ENCODE assay signal across 8 mouse cellular contexts in genomic region chr16:10834911-10835587, GRCm38 (mm10). TPM values are rescaled to one million over a fixed set of nuclear protein-coding genes. Genes with fewer than 3 reads are reported as not detected.
DNase-seq lines count a peak whose midpoint lies in the region; ATAC-seq and TF ChIP-seq lines count a peak whose summit lies in the region.

Gene Rmi2, plus strand, starts transcription at chr16:10835059.

- intact Hi-C loops in heart, postnatal 36 days (cut with DNase I), result no loop called here

- no peak for TF ChIP-seq CTCF in G1E (IDR thresholded peaks at IDR 0.05; ENCODE audit: low read depth, low read length)
- no peak for TF ChIP-seq CTCF in layer of hippocampus, adult 2 months (conservative IDR thresholded peaks at IDR 0.05)
- TF ChIP-seq CTCF in lung, adult 2 months (IDR thresholded peaks at IDR 0.05; ENCODE audit: insufficient read depth, low read length), result no peak

- peak; percentile 100 for DNase-seq in G1E (ENCODE audit: low spot score)
- DNase-seq in cerebellum, adult 11-12 months, result peak; percentile 85
- DNase-seq in heart, postnatal 36 days, result peak; percentile 86 to 87
- peak; percentile 75 to 83 for DNase-seq in layer of hippocampus, adult 2 months (ENCODE audit: low spot score in 2 of 2)
- DNase-seq in lung, adult 2 months, result peak; percentile 85
- peak; percentile 88 for DNase-seq in testis, postnatal 10 days (ENCODE audit: low spot score)

- no peak for TF ChIP-seq POLR2A in lung, adult 2 months (IDR thresholded peaks at IDR 0.05; ENCODE audit: borderline replicate concordance, extremely low read depth, low read depth, low read length)

- H3K27me3 ChIP-seq in G1E (ENCODE audit: insufficient read depth, low read length), result no peaks in the 10 kb centered on the region
- no peaks in the 10 kb centered on the region for H3K27me3 ChIP-seq in forebrain, embryonic 16.5 days (replicated peaks; ENCODE audit: control insufficient read depth, insufficient read depth, low read length)
- no peaks in the 10 kb centered on the region for H3K27me3 ChIP-seq in neural tube, embryonic 15.5 days (replicated peaks)

- under 1% methylated on average over 65 of the region's 69 CpGs for WGBS in forebrain, embryonic 16.5 days
- 1% methylated on average over 69 of the region's 69 CpGs for whole genome bisulfite sequencing in lung, adult 2 months
- under 1% methylated on average over 64 of the region's 69 CpGs for WGBS in neural tube, embryonic 15.5 days

- peaks cover 32% of the 10 kb centered on the region for H3K36me3 ChIP-seq in G1E (replicated peaks)
- H3K36me3 ChIP-seq in forebrain, embryonic 16.5 days (ENCODE audit: control insufficient read depth, insufficient read depth), result no peaks in the 10 kb centered on the region
- H3K36me3 ChIP-seq in neural tube, embryonic 15.5 days, result no peaks in the 10 kb centered on the region

- H3K27ac ChIP-seq in forebrain, embryonic 16.5 days (ENCODE audit: low read length), result no peak within 1 kb of the TSS
- H3K27ac ChIP-seq in layer of hippocampus, adult 2 months, result no peak within 1 kb of the TSS
- no peak within 1 kb of the TSS for H3K27ac ChIP-seq in neural tube, embryonic 15.5 days (replicated peaks)

- H3K4me1 ChIP-seq in G1E (ENCODE audit: insufficient read depth, low read depth, low read length), result peaks cover 50% of the 10 kb centered on the region
- H3K4me1 ChIP-seq in forebrain, embryonic 16.5 days (replicated peaks; ENCODE audit: control insufficient read depth, insufficient read depth, low read length), result peaks cover 7% of the 10 kb centered on the region
- peaks cover 10% of the 10 kb centered on the region for H3K4me1 ChIP-seq in lung, adult 2 months (ENCODE audit: control insufficient read depth, insufficient read depth, low read length)
- H3K4me1 ChIP-seq in neural tube, embryonic 15.5 days, result peaks cover 17% of the 10 kb centered on the region

- H3K9ac ChIP-seq in forebrain, embryonic 16.5 days (replicated peaks; ENCODE audit: low read depth, low read length), result peak within 1 kb of the TSS; percentile 57
- H3K9ac ChIP-seq in neural tube, embryonic 15.5 days (replicated peaks), result peak within 1 kb of the TSS; percentile 57

- 0 out of 2 replicates have a peak, but pooled peaks cover 2% of the 10 kb centered on the region for H3K9me3 ChIP-seq in G1E (replicated peaks)
- no peaks in the 10 kb centered on the region for H3K9me3 ChIP-seq in forebrain, embryonic 16.5 days (ENCODE audit: control insufficient read depth, low read length)
- H3K9me3 ChIP-seq in neural tube, embryonic 15.5 days (replicated peaks), result no peaks in the 10 kb centered on the region

- ATAC-seq in G1E (ENCODE audit: extremely low read depth, insufficient number of reproducible peaks, low FRiP score, poor library complexity, severe bottlenecking), result peak; percentile 80
- peak; percentile 98 for ATAC-seq in forebrain, embryonic 16.5 days
- peak; percentile 95 for ATAC-seq in neural tube, embryonic 15.5 days (ENCODE audit: low FRiP score)

- peak within 1 kb of the TSS; percentile 96 for H3K4me2 ChIP-seq in forebrain, embryonic 16.5 days (ENCODE audit: low read length)
- peak within 1 kb of the TSS; percentile 97 for H3K4me2 ChIP-seq in neural tube, embryonic 15.5 days

- peak within 1 kb of the TSS; percentile 92 for H3K4me3 ChIP-seq in G1E (ENCODE audit: low read depth, low read length)
- H3K4me3 ChIP-seq in forebrain, embryonic 16.5 days (replicated peaks; ENCODE audit: low read length), result peak within 1 kb of the TSS; percentile 87
- H3K4me3 ChIP-seq in layer of hippocampus, adult 2 months, result peak within 1 kb of the TSS; percentile 60
- H3K4me3 ChIP-seq in lung, adult 2 months (replicated peaks; ENCODE audit: extremely low read depth, low read depth, low read length), result peak within 1 kb of the TSS; percentile 55
- H3K4me3 ChIP-seq in neural tube, embryonic 15.5 days (replicated peaks), result peak within 1 kb of the TSS; percentile 77

RNA-seq across cellular contexts. Expression of gene Rmi2, which starts in this region (rescaled TPM):
- total RNA-seq in G1E (2014; fragmentation: Nextera tagmentation) (8.9 and 9.5 TPM in 2 replicates), G1E (2017) (5.1 and 5.7 TPM in 2 replicates)
- polyA plus RNA-seq in G1E (2012), result 7.8 and 8.3 TPM in 2 replicates
- polyA plus RNA-seq in forebrain, embryonic 16.5 days (2015; fragmentation: Nextera tagmentation; extraction: Ambion mirVana), result 0.75 and 0.94 TPM in 2 replicates
- under 1 TPM; 0.41 to 0.61 TPM for total RNA-seq in heart, postnatal 36 days (2021)
- total RNA-seq in layer of hippocampus, adult 2 months (2021), result under 1 TPM; 0.15 to 0.22 TPM
- polyA plus RNA-seq in lung, adult 2 months (2012; rRNA removed), result 0.38 and 1.0 TPM in 2 replicates
- polyA plus RNA-seq in neural tube, embryonic 15.5 days (2015; fragmentation: Nextera tagmentation; extraction: Ambion mirVana), result 0.37 and 1.7 TPM in 2 replicates

Comparison
In these comparisons a context has a peak if more than half of its experiments do, and no peak if none do; other contexts are left out.
1. Peak in ATAC-seq, H3K4me3 ChIP-seq, H3K9ac ChIP-seq and H3K4me2 ChIP-seq in forebrain, embryonic 16.5 days; RNA of the gene not detected or under 1 TPM.
2. Peak in DNase-seq in heart, postnatal 36 days; RNA of the gene not detected or under 1 TPM.
3. Peak in DNase-seq and H3K4me3 ChIP-seq in layer of hippocampus, adult 2 months; RNA of the gene not detected or under 1 TPM.